Mouse (Mus musculus) cerebellum, postnatal 14 days (tissue): Measurements from ENCODE around the gene Gm20825.
"Not testable (repeated sequence)": the region's sequence is repeated elsewhere in the genome, so short reads cannot be mapped to it uniquely, and the experiment has no call there.

Experiments used
- DNase-seq, 2 experiments: peaks; one replicate each; pipeline ENCODE4 v3.0.0; 2021; ENCODE audit warnings: mixed read lengths in 2 of 2

The Gm20825 gene

GRCm38 (mm10) chrY:8071407-8071806 lies at the start of gene Gm20825:
TSS of gene Gm20825 (minus strand) at chrY:8071507.
- not testable (repeated sequence) for DNase-seq
